Mouse (Mus musculus) forebrain, embryonic 11.5 days (tissue): ENCODE measurements around the gene Mif4gd. TPM values are rescaled to one million over a fixed set of nuclear protein-coding genes. Genes with fewer than 3 reads are reported as not detected.
A peak's percentile ranks its signal among the peaks of the same experiment; 100 is the strongest.

Source experiments
- ATAC-seq: fragments of 200-750 bp; cut with Nextera tagmentation; replicated peaks from 2 replicates; pipeline ENCODE4 v1.8.0; 2017; ENCODE audit warnings: moderate TSS enrichment; ENCODE audit not compliant: low FRiP score
- DNase-seq: peaks from one replicate; pipeline ENCODE4 v3.0.0-alpha.2; 2017; ENCODE audit warnings: low spot score
- H3K27ac ChIP-seq: fragments of 300-500 bp; sonication (generic); 2 replicates; pipeline ENCODE4 v1.5.1; 2014; ENCODE audit warnings: low read depth, low read length
- H3K27me3 ChIP-seq: fragments of 300-500 bp; sonication (generic); 2 replicates; pipeline ENCODE4 v1.6.1; 2014; ENCODE audit warnings: mild to moderate bottlenecking, low read length, mixed read lengths; ENCODE audit not compliant: control insufficient read depth, insufficient read depth
- H3K36me3 ChIP-seq: fragments of 300-500 bp; sonication (generic); 2 replicates; pipeline ENCODE4 v1.6.1; 2014; ENCODE audit warnings: mild to moderate bottlenecking, low read length, moderate library complexity, mixed read lengths; ENCODE audit not compliant: control insufficient read depth, insufficient read depth
- H3K4me1 ChIP-seq: fragments of 300-500 bp; sonication (generic); replicated peaks from 2 replicates; pipeline ENCODE4 v1.6.1; 2014; ENCODE audit warnings: low read length, mixed read lengths; ENCODE audit not compliant: control insufficient read depth, insufficient read depth
- H3K4me2 ChIP-seq: fragments of 300-500 bp; sonication (generic); 2 replicates; pipeline ENCODE4 v1.6.1; 2014; ENCODE audit warnings: low read depth, mild to moderate bottlenecking, low read length, moderate library complexity, mixed read lengths; ENCODE audit not compliant: severe bottlenecking
- H3K4me3 ChIP-seq: fragments of 300-500 bp; sonication (generic); 2 replicates; pipeline ENCODE4 v1.5.1; 2014; ENCODE audit warnings: low read depth, low read length
- H3K9ac ChIP-seq: fragments of 300-500 bp; sonication (generic); 2 replicates; pipeline ENCODE4 v1.6.1; 2014; ENCODE audit warnings: low read length
- H3K9me3 ChIP-seq: fragments of 300-500 bp; sonication (generic); 2 replicates; pipeline ENCODE4 v1.6.1; 2016; ENCODE audit warnings: low read length, mixed read lengths; ENCODE audit not compliant: control insufficient read depth
- WGBS: fragments of 180-500 bp; shearing (Covaris S2); extraction: QIAGEN DNeasy Blood & Tissue Kit; methylation state at CpG from one replicate; pipeline ENCODE4 v1.1.7; 2014; 5-methylcytosine and 5-hydroxymethylcytosine counted together
- polyA plus RNA-seq: library from polyadenylated mRNA; unstranded; fragments of >200 nt; fragmentation: Nextera tagmentation; extraction: Ambion mirVana; gene quantifications from 2 replicates; pipeline ENCODE4 v1.2.1, GENCODE M21; 2014

Gene Mif4gd
- polyA plus RNA-seq, 1 experiment from 2014 or later: 22.6 TPM

- Histone ChIP-seq H3K36me3 (no peaks in the 10 kb centered on the region; the same call in 1 of the 2 replicates), H3K27me3 (no peaks in the 10 kb centered on the region), H3K4me1 (peaks cover 16% of the 10 kb centered on the region), H3K9ac (peak overlapping the region; percentile 70), H3K4me2 (peak overlapping the region; percentile 89), H3K4me3 (peak overlapping the region; percentile 53), H3K9me3 (no peaks in the 10 kb centered on the region), H3K27ac (no peak overlapping the region)
- ATAC-seq (peak; percentile 16; the same call in 1 of the 2 replicates), DNase-seq (no peak)
- WGBS: under 1% methylated on average over 16 of the region's 16 CpGs
Measured at GRCm38 (mm10) chr11:115613138-115613945, 573 bp upstream of the Mif4gd start.

- ATAC-seq: peak; percentile 50; the same call in 1 of the 2 replicates
Measured at GRCm38 (mm10) chr11:115612059-115612409, 735 bp downstream of the Mif4gd start.

DNA sequence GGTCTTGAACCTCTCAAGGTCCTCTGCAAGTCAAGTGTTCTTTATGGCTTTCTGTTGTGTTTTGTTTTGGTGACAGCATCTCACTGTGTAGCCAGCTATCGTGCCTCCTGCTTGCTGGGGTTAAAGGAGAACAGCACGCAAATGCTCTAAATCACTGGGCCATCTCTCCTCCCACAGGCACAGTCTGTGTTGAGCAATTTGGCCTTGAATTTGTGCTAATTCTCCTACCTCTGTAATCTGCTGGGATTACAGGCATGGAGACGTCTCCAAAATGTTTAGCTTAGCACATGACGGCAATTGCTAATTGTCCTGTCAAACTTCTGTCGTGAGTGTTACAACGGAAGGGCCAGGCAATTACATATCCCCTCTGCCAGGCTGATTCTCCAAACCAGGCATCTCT lies 1.6 kb downstream of the Mif4gd start:
- Histone ChIP-seq H3K27me3 (no peaks in the 10 kb centered on the region), H3K4me3 (no peak overlapping the region), H3K27ac (no peak overlapping the region), H3K9me3 (no peaks in the 10 kb centered on the region), H3K9ac (peak overlapping the region; percentile 70; the same call in 1 of the 2 replicates), H3K4me1 (peaks cover 16% of the 10 kb centered on the region), H3K4me2 (no peak overlapping the region; the same call in 1 of the 2 replicates), H3K36me3 (peaks cover 14% of the 10 kb centered on the region; the same call in 1 of the 2 replicates)
- DNase-seq (no peak), ATAC-seq (no peak)
- WGBS: 83% methylated on average over 6 of the region's 6 CpGs

More at GRCm38 (mm10) chr11:115612059-115612409, 735 bp downstream of the Mif4gd start:
- WGBS: 5% methylated on average over 13 of the region's 13 CpGs
- Histone ChIP-seq H3K4me3 (peak overlapping the region; percentile 53), H3K4me1 (peaks cover 16% of the 10 kb centered on the region), H3K9me3 (no peaks in the 10 kb centered on the region), H3K36me3 (peaks cover 7% of the 10 kb centered on the region; the same call in 1 of the 2 replicates), H3K9ac (peak overlapping the region; percentile 70), H3K27me3 (no peaks in the 10 kb centered on the region), H3K4me2 (peak overlapping the region; percentile 89), H3K27ac (peak overlapping the region; percentile 31; the same call in 1 of the 2 replicates)
- DNase-seq: peak; percentile 70

DNA sequence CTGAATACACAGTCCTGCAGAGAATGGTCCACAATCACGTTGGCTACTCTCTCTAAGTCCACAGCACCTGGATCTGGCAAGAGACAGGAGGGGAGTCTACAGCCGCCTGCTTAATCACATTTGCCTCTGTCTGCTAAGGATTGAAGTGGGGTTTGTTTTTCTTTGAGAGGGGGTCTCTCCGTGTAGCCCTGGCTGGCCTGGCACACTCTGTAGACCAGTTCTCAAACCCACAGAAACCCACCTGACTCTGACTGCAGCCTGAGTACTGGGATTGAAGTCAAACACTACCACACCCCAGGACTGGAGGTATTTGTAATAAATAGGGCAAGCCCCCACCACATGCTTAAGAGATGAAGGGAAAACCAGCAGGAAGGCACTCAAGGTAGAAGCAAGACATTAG lies 3.2 kb downstream of the Mif4gd start:
- no peak overlapping the region for H3K9ac ChIP-seq
- H3K4me2 ChIP-seq: no peak overlapping the region
- no peaks in the 10 kb centered on the region for H3K9me3 ChIP-seq
- peaks cover 16% of the 10 kb centered on the region; the same call in 1 of the 2 replicates for H3K36me3 ChIP-seq
- peaks cover 17% of the 10 kb centered on the region for H3K4me1 ChIP-seq
- ATAC-seq: no peak
- no peak overlapping the region for H3K27ac ChIP-seq
- H3K27me3 ChIP-seq: no peaks in the 10 kb centered on the region
- H3K4me3 ChIP-seq: no peak overlapping the region
- DNase-seq: no peak
- 72% methylated on average over 3 of the region's 3 CpGs for WGBS

GRCm38 (mm10) chr11:115608421-115609399 lies 4.1 kb downstream of the Mif4gd start:
- H3K9ac ChIP-seq: no peak overlapping the region
- DNase-seq: no peak
- H3K4me1 ChIP-seq: peaks cover 18% of the 10 kb centered on the region
- H3K9me3 ChIP-seq: no peaks in the 10 kb centered on the region
- 86% methylated on average over 23 of the region's 23 CpGs for WGBS
- peaks cover 16% of the 10 kb centered on the region; the same call in 1 of the 2 replicates for H3K36me3 ChIP-seq
- H3K27me3 ChIP-seq: no peaks in the 10 kb centered on the region
- H3K27ac ChIP-seq: no peak overlapping the region
- no peak for ATAC-seq
- no peak overlapping the region for H3K4me3 ChIP-seq
- H3K4me2 ChIP-seq: no peak overlapping the region

GRCm38 (mm10) chr11:115606733-115607132 lies 6.0 kb downstream of the Mif4gd start:
- no peak overlapping the region for H3K9ac ChIP-seq
- no peaks in the 10 kb centered on the region for H3K27me3 ChIP-seq
- H3K27ac ChIP-seq: no peak overlapping the region
- WGBS: 93% methylated on average over 18 of the region's 18 CpGs
- no peaks in the 10 kb centered on the region for H3K9me3 ChIP-seq
- no peak for DNase-seq
- H3K4me3 ChIP-seq: no peak overlapping the region
- no peak for ATAC-seq
- no peak overlapping the region for H3K4me2 ChIP-seq
- peaks cover 14% of the 10 kb centered on the region for H3K4me1 ChIP-seq
- peaks cover 16% of the 10 kb centered on the region; the same call in 1 of the 2 replicates for H3K36me3 ChIP-seq

DNA sequence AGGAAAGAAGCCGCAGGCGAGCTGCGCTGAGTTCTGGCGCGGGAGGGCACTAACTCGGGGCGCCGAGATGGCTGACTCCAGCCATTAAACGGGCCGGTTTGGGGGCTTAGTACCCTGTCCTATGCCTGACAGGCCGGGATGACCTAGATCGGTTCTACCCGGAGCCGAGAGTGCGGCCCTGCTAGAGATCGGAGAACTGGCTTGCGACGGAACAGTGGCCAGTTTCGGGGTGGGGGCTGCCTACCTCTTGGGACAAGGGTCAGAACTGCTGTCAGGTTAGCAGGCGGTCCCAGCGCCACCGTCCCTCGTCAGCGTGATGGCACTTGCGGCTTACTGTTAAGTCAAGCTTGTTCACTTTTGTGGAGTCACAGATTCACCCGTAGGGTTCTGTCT lies 8.5 kb downstream of the Mif4gd start:
- peak overlapping the region; percentile 75; the same call in 1 of the 2 replicates for H3K27ac ChIP-seq
- H3K4me3 ChIP-seq: peak overlapping the region; percentile 96
- peak overlapping the region; percentile 94 for H3K4me2 ChIP-seq
- H3K27me3 ChIP-seq: no peaks in the 10 kb centered on the region
- peaks cover 10% of the 10 kb centered on the region for H3K4me1 ChIP-seq
- H3K36me3 ChIP-seq: peaks cover 16% of the 10 kb centered on the region; the same call in 1 of the 2 replicates
- DNase-seq: no peak
- WGBS: under 1% methylated on average over 26 of the region's 26 CpGs
- H3K9me3 ChIP-seq: no peaks in the 10 kb centered on the region
- peak overlapping the region; percentile 94 for H3K9ac ChIP-seq
- ATAC-seq: peak; percentile 59
